Mouse (Mus musculus) midbrain, postnatal 0 days (tissue): ENCODE results near the gene Zc3h13. TPM values are rescaled to one million over a fixed set of nuclear protein-coding genes. Genes with fewer than 3 reads are reported as not detected.
A peak's percentile ranks its signal among the peaks of the same experiment; 100 is the strongest.

Source experiments
- ATAC-seq: fragments of 200-750 bp; cut with Nextera tagmentation; 2 replicates; pipeline ENCODE4 v1.8.0; 2017; ENCODE audit warnings: moderate number of reproducible peaks, mild to moderate bottlenecking, moderate TSS enrichment, moderate library complexity; ENCODE audit not compliant: low FRiP score
- DNase-seq: peaks from one replicate; pipeline ENCODE4 v3.0.0-alpha.2; 2015; ENCODE audit warnings: low spot score
- H3K27ac ChIP-seq: fragments of 300-500 bp; sonication (generic); 2 replicates; pipeline ENCODE4 v1.5.1; 2014; ENCODE audit warnings: low read depth, mild to moderate bottlenecking, low read length, mixed read lengths
- H3K27me3 ChIP-seq: fragments of 300-500 bp; sonication (generic); 2 replicates; pipeline ENCODE4 v1.6.1; 2014; ENCODE audit warnings: low read length, control low read depth, mixed read lengths; ENCODE audit not compliant: insufficient read depth
- H3K36me3 ChIP-seq: fragments of 300-500 bp; sonication (generic); 2 replicates; pipeline ENCODE4 v1.6.1; 2014; ENCODE audit warnings: low read length, control low read depth, mixed read lengths; ENCODE audit not compliant: insufficient read depth
- H3K4me1 ChIP-seq: fragments of 300-500 bp; sonication (generic); 2 replicates; pipeline ENCODE4 v1.6.1; 2014; ENCODE audit warnings: mild to moderate bottlenecking, control low read depth, antibody characterized with exemption, low read length, mixed read lengths; ENCODE audit not compliant: insufficient read depth
- H3K4me2 ChIP-seq: fragments of 300-500 bp; sonication (generic); 2 replicates; pipeline ENCODE4 v1.6.1; 2014; ENCODE audit warnings: low read depth, mild to moderate bottlenecking, low read length, mixed read lengths; ENCODE audit not compliant: poor library complexity, severe bottlenecking
- H3K4me3 ChIP-seq: fragments of 300-500 bp; sonication (generic); 2 replicates; pipeline ENCODE4 v1.5.1; 2014; ENCODE audit warnings: low read depth, mild to moderate bottlenecking, low read length, moderate library complexity
- H3K9ac ChIP-seq: fragments of 300-500 bp; sonication (generic); replicated peaks from 2 replicates; pipeline ENCODE4 v1.6.1; 2014; ENCODE audit warnings: mild to moderate bottlenecking, low read length, moderate library complexity, mixed read lengths; ENCODE audit not compliant: poor library complexity, severe bottlenecking
- H3K9me3 ChIP-seq: fragments of 300-500 bp; sonication (generic); 2 replicates; pipeline ENCODE4 v1.6.1; 2016; ENCODE audit warnings: low read length, control low read depth
- CTCF ChIP-seq: IDR thresholded peaks from 2 replicates; pipeline ENCODE4 v1.5.1; 2016; ENCODE audit warnings: antibody characterized with exemption, mild to moderate bottlenecking
- WGBS: fragments of 180-500 bp; shearing (Covaris S2); extraction: QIAGEN DNeasy Blood & Tissue Kit; methylation state at CpG from one replicate; pipeline ENCODE4 v1.1.7; 2014; 5-methylcytosine and 5-hydroxymethylcytosine counted together
- polyA plus RNA-seq: library from polyadenylated mRNA; unstranded; fragments of >200 nt; fragmentation: Nextera tagmentation; extraction: Ambion mirVana; gene quantifications from 2 replicates; pipeline ENCODE4 v1.2.1, GENCODE M21; 2015
- total RNA-seq: library from RNA; depleted of rRNA; stranded (reverse); fragments of >200 nt; gene quantifications from 2 replicates; pipeline ENCODE4 v1.2.3, GENCODE M21; 2014

Gene Zc3h13
- total and polyA plus RNA-seq, 2 experiments from 2014 or later: 15.2 to 51.2 TPM

DNA sequence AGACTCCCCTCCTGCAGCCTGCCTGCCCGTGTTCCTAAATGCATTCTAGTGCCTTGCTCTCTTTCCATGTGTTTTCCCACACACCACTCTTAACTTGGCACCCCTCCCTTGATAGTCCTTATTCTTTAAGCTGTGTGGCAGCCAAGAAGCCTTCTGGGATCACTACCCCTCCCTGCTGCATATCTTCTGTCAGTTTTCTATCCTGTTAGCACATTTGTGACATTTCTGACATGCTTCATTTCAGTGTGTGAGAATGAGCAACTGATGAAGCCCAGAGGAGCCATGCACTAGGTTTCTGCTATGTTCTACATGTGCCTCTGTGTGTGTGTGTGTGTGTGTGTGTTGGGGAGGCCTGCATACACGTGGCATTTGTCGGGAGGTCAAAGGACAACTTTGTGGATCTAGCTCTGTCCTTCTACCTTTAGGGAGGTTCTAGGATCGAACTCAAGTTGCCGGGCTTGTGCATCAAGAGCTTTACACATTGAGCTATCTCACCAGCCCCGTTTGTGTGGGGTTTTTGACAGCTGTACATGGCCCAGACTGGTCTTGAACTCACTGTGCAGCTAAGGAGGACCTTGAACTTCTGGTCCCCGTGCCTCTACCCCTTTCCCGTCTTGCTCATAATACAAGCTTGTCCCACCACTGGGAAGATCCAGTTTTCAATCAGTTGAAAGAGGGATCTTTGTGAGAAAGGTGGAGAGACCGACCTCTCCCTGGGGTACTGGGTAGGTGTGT lies 81.3 kb downstream of the Zc3h13 start:
- Histone ChIP-seq H3K4me2 (no peak overlapping the region), H3K27me3 (no peaks in the 10 kb centered on the region)
- 89% methylated on average over 9 of the region's 9 CpGs for WGBS

DNA sequence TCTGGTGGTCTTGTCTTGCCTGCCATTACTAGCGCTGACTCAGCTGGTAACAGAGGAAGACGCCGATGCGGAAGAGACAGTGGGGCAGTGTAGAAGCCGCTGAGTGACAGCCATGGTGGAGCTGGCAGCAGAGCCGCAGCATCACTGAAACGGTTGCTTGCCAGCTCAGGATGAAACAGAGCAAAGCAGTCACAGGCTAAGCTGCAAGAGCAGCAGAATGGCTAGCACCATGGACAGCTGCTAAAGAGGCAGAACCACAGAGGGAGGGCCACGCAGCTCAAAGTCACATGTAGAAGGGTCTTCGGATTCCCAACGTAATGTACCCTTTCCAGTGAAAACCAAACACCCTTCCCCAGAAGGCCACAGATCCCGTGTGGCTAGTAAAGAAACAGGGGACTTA lies 82.6 kb downstream of the Zc3h13 start:
- 37% methylated on average over 11 of the region's 11 CpGs for WGBS
- no peak for ATAC-seq

More for the DNA sequence above, 81.3 kb downstream of the Zc3h13 start:
- Histone ChIP-seq H3K27ac (no peak overlapping the region), H3K9ac (no peak overlapping the region), H3K9me3 (no peaks in the 10 kb centered on the region), H3K36me3 (no peaks in the 10 kb centered on the region), H3K4me3 (no peak overlapping the region), H3K4me1 (no peaks in the 10 kb centered on the region)
- TF ChIP-seq CTCF: no peak
- DNase-seq (no peak), ATAC-seq (no peak)

DNA sequence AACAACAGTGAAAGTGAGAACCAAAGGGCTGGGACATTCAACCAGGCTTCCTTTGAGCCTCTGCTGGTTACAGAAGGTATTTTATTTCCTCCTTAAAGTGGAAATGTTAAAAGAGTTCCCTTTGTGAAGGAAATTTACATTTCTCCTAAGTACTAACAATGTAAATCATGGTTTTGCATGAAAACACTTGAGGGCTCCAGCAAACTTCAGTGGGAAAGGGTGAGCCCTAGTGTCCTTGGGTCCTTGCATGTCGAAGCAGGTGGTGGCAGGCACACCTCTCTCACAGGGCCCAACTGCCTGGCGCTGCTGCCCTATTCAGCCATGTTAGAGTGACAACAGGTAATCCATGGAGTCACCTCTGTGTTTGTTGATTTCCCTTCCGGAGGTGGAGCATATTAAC lies 83.3 kb downstream of the Zc3h13 start:
- no peak for DNase-seq
- no peak overlapping the region for H3K4me2 ChIP-seq
- H3K36me3 ChIP-seq: no peaks in the 10 kb centered on the region
- H3K4me1 ChIP-seq: no peaks in the 10 kb centered on the region
- no peak overlapping the region for H3K4me3 ChIP-seq
- no peak for ATAC-seq
- no peak overlapping the region for H3K9ac ChIP-seq
- H3K9me3 ChIP-seq: no peaks in the 10 kb centered on the region
- no peaks in the 10 kb centered on the region for H3K27me3 ChIP-seq
- WGBS: 56% methylated on average over 3 of the region's 3 CpGs
- no peak for TF ChIP-seq CTCF
- no peak overlapping the region for H3K27ac ChIP-seq

More for the DNA sequence above, 82.6 kb downstream of the Zc3h13 start:
- DNase-seq: peak; percentile 64
- Histone ChIP-seq H3K27me3 (no peaks in the 10 kb centered on the region), H3K27ac (no peak overlapping the region), H3K36me3 (no peaks in the 10 kb centered on the region), H3K9me3 (no peaks in the 10 kb centered on the region), H3K4me3 (no peak overlapping the region), H3K4me1 (no peaks in the 10 kb centered on the region), H3K4me2 (no peak overlapping the region), H3K9ac (no peak overlapping the region)
- no peak for TF ChIP-seq CTCF

DNA sequence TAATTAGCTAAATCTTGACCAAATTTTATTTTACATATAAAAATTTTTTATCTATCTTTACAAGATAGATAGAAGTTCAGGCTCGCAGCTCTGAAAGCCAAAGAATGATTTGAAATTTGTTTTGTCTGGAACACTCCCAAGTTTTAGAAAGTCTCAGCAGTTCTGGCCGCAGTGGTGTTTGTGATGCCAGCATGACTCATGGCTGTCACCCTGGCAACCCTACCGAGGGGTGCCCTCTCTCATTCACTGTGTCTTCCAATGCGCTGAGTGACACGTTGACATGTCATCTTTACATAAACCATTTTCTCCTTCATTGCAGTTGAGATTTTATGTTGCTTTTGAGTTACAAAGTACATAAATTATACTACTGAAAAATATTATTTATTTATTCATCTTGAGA lies 85.7 kb downstream of the Zc3h13 start:
- TF ChIP-seq CTCF: no peak
- H3K27me3 ChIP-seq: no peaks in the 10 kb centered on the region
- H3K27ac ChIP-seq: no peak overlapping the region
- 51% methylated on average over 5 of the region's 5 CpGs for WGBS
- no peak overlapping the region for H3K4me2 ChIP-seq
- ATAC-seq (no peak), DNase-seq (peak; percentile 53)
- H3K9me3 ChIP-seq: no peaks in the 10 kb centered on the region
- H3K4me3 ChIP-seq: no peak overlapping the region
- no peaks in the 10 kb centered on the region for H3K4me1 ChIP-seq
- H3K9ac ChIP-seq: no peak overlapping the region
- H3K36me3 ChIP-seq: no peaks in the 10 kb centered on the region

DNA sequence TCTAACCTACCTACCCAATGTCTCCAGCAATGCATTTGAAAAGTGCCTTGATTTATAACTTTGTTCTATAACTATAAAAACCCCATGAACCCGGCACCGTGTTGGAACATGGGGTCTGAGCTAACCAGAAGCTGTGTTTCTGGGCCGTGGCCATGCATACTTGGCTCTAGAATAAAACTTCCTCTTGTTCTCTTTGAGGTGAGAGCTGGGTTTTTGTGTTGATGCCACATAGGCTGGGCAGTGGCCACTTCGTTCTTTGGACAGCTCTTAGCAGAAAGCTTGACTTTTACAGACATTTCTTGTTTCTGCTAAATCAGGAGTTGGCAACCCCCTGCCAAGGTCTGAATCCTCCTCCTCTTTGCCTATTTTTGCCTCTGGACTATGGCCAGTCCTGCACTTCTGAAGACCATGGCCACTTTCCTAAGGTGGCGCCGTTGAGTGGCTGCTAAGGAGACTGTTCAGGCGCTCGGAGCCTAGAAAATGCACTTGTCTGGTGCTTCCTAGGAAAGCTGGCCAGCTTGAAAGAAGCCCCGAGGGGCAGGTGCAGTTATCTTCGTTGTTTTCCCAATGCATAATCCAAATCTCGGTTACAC lies 90.9 kb downstream of the Zc3h13 start:
- peaks cover 5% of the 10 kb centered on the region; the same call in 1 of the 2 replicates for H3K4me1 ChIP-seq
- no peaks in the 10 kb centered on the region for H3K9me3 ChIP-seq
- DNase-seq: peak; percentile 73
- peak; percentile 54 for TF ChIP-seq CTCF
- no peak overlapping the region for H3K4me2 ChIP-seq
- H3K9ac ChIP-seq: no peak overlapping the region
- H3K4me3 ChIP-seq: no peak overlapping the region
- H3K36me3 ChIP-seq: no peaks in the 10 kb centered on the region
- WGBS: 55% methylated on average over 11 of the region's 11 CpGs
- H3K27ac ChIP-seq: no peak overlapping the region
- no peaks in the 10 kb centered on the region for H3K27me3 ChIP-seq
- no peak for ATAC-seq

DNA sequence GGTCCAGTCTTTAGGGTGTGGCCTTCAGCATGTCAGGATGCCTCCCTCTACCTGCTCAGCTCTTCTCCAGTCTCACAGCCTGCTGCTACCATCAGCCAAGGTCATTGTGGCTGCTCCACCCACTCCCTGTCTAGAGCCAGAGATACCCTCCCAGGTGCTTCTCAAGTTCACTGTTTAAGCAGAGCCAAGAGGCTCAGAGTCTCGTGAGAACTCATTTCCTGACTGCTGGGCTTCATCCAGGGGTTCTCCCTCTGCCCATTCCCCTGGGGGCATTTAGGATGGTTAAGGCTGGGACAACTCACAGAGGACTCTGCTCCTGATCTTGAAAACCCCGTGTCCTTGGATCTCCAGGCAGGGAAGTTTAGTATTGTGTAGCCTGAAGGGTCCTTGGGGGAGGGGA lies 92.1 kb downstream of the Zc3h13 start:
- H3K36me3 ChIP-seq: no peaks in the 10 kb centered on the region
- peaks cover 5% of the 10 kb centered on the region; the same call in 1 of the 2 replicates for H3K4me1 ChIP-seq
- no peak for ATAC-seq
- H3K27me3 ChIP-seq: no peaks in the 10 kb centered on the region
- WGBS: 49% methylated on average over 2 of the region's 2 CpGs
- no peak overlapping the region for H3K4me2 ChIP-seq
- no peak for DNase-seq
- H3K27ac ChIP-seq: no peak overlapping the region
- no peak overlapping the region for H3K9ac ChIP-seq
- TF ChIP-seq CTCF: no peak
- no peak overlapping the region for H3K4me3 ChIP-seq
- no peaks in the 10 kb centered on the region for H3K9me3 ChIP-seq
